Mouse (Mus musculus): ENCODE measurements around the gene Tfpt.
A peak's percentile ranks its signal among the peaks of the same experiment; 100 is the strongest.

Tfpt gene

GRCm38 (mm10) chr7:3629543-3630477, at the start of gene Tfpt, which contains the start of gene Prpf31:
Tfpt (minus strand) TSS chr7:3629929.
Prpf31 (plus strand) TSS chr7:3629985.
- DNase-seq: peak; percentile 81

- no peak for DNase-seq
Measured at GRCm38 (mm10) chr7:3677342-3677741, 47.6 kb upstream of the Tfpt start, which contains the start of gene Tmc4. Tmc4 (minus strand) TSS chr7:3677553.

GRCm38 (mm10) chr7:3676371-3676770, 46.6 kb upstream of the Tfpt start:
- no peak for DNase-seq

- no peak for DNase-seq
Measured at GRCm38 (mm10) chr7:3675228-3675548, 45.5 kb upstream of the Tfpt start.

GRCm38 (mm10) chr7:3674507-3675227, 44.9 kb upstream of the Tfpt start:
- DNase-seq: peak; percentile 92

- DNase-seq: no peak
Measured at GRCm38 (mm10) chr7:3666921-3667391, 37.2 kb upstream of the Tfpt start.

- peak; percentile 92 for DNase-seq
Measured at GRCm38 (mm10) chr7:3665215-3666114, 35.7 kb upstream of the Tfpt start, which contains the start of gene Leng1. Leng1 (minus strand) TSS chr7:3665840.

GRCm38 (mm10) chr7:3664524-3665214, 34.9 kb upstream of the Tfpt start:
- no peak for DNase-seq

- no peak for DNase-seq
Measured at GRCm38 (mm10) chr7:3658578-3658977, 28.8 kb upstream of the Tfpt start.

GRCm38 (mm10) chr7:3656966-3657365, 27.2 kb upstream of the Tfpt start:
- no peak for DNase-seq

GRCm38 (mm10) chr7:3646641-3647040, 16.9 kb upstream of the Tfpt start:
- DNase-seq: no peak

GRCm38 (mm10) chr7:3646188-3646587, 16.5 kb upstream of the Tfpt start:
- DNase-seq: no peak

- DNase-seq: no peak
Measured at GRCm38 (mm10) chr7:3645488-3646025, 15.8 kb upstream of the Tfpt start.

- DNase-seq: peak; percentile 96
Measured at GRCm38 (mm10) chr7:3644672-3645487, 15.2 kb upstream of the Tfpt start, which contains the start of gene Cnot3. Cnot3 (plus strand) TSS chr7:3645268.

GRCm38 (mm10) chr7:3644348-3644671, 14.6 kb upstream of the Tfpt start:
- DNase-seq: no peak

GRCm38 (mm10) chr7:3643843-3644242, 14.1 kb upstream of the Tfpt start:
- no peak for DNase-seq

GRCm38 (mm10) chr7:3643412-3643811, 13.7 kb upstream of the Tfpt start:
- DNase-seq: no peak

GRCm38 (mm10) chr7:3630478-3630815, 718 bp upstream of the Tfpt start:
- DNase-seq: no peak

GRCm38 (mm10) chr7:3629030-3629429, 699 bp downstream of the Tfpt start:
- DNase-seq: no peak

- DNase-seq: peak; percentile 85
Measured at GRCm38 (mm10) chr7:3617242-3617995, 12.3 kb downstream of the Tfpt start, which contains the start of gene Ndufa3. Ndufa3 (plus strand) TSS chr7:3617373.

All from right cerebral cortex, postnatal 4 days (tissue).